Mouse (Mus musculus) bone marrow, adult 2 months (tissue): ENCODE measurements at regions not wholly inside any gene's neighbourhood (a gene's known extent, or its start where the extent isn't known, plus 50 kb on each side); places are given as distances from the start of the nearest gene placed in this dataset.

Experiments
- H3K27ac ChIP-seq: fragments of 200-500 bp; 2 replicates; pipeline ENCODE4 v1.5.1; 2012; ENCODE audit warnings: low read depth, mild to moderate bottlenecking, control low read depth, inconsistent platforms, low read length; ENCODE audit not compliant: control insufficient read depth, poor library complexity, insufficient read depth
- H3K4me1 ChIP-seq: fragments of 200-500 bp; 2 replicates; pipeline ENCODE4 v1.6.1; 2011; ENCODE audit warnings: low read length; ENCODE audit not compliant: control insufficient read depth, insufficient read depth
- H3K4me3 ChIP-seq: fragments of 200-500 bp; replicated peaks from 2 replicates; pipeline ENCODE3; 2011; ENCODE audit warnings: mild to moderate bottlenecking, low read depth, low read length, control low read depth; ENCODE audit not compliant: control insufficient read depth
- CTCF ChIP-seq: fragments of 200-500 bp; IDR thresholded peaks from 2 replicates; pipeline ENCODE4 v1.5.1; 2011; ENCODE audit warnings: low read length, control low read depth; ENCODE audit not compliant: control insufficient read depth, insufficient read depth
- POLR2A ChIP-seq: fragments of 200-500 bp; IDR thresholded peaks from 2 replicates; pipeline ENCODE4 v1.6.1; 2011; ENCODE audit warnings: low read depth, mild to moderate bottlenecking, control low read depth, low read length, borderline replicate concordance; ENCODE audit not compliant: control insufficient read depth
- WGBS: fragments of 180-500 bp; shearing (Covaris S2); methylation state at CpG from one replicate; pipeline ENCODE4 v1.1.7; 2018; 5-methylcytosine and 5-hydroxymethylcytosine counted together

GRCm38 (mm10) chr9:46608695-46609094 lies 288.9 kb upstream of the 4931429L15Rik start:
- no peaks in the 10 kb centered on the region for H3K4me1 ChIP-seq
- no peak overlapping the region for H3K4me3 ChIP-seq
- 81% methylated on average over 8 of the region's 8 CpGs for WGBS
- TF ChIP-seq CTCF (no peak), POLR2A (no peak)
- H3K27ac ChIP-seq: no peak overlapping the region

- Histone ChIP-seq H3K4me1 (no peaks in the 10 kb centered on the region), H3K27ac (no peak overlapping the region), H3K4me3 (no peak overlapping the region)
- WGBS: 74% methylated on average over 9 of the region's 9 CpGs
- no peak for TF ChIP-seq POLR2A
- TF ChIP-seq CTCF: no peak
Measured at GRCm38 (mm10) chr9:46600803-46601202, 281.0 kb upstream of the 4931429L15Rik start.

- WGBS: 52% methylated on average over 8 of the region's 8 CpGs
- Histone ChIP-seq H3K4me1 (no peaks in the 10 kb centered on the region), H3K27ac (no peak overlapping the region), H3K4me3 (no peak overlapping the region)
- no peak for TF ChIP-seq POLR2A
- TF ChIP-seq CTCF: no peak
Measured at GRCm38 (mm10) chr9:46599931-46600708, 280.3 kb upstream of the 4931429L15Rik start.

GRCm38 (mm10) chr9:46598518-46598917 lies 278.7 kb upstream of the 4931429L15Rik start:
- Histone ChIP-seq H3K4me1 (no peaks in the 10 kb centered on the region), H3K4me3 (no peak overlapping the region), H3K27ac (no peak overlapping the region)
- TF ChIP-seq CTCF (no peak), POLR2A (no peak)
- 80% methylated on average over 6 of the region's 6 CpGs for WGBS

GRCm38 (mm10) chr9:46593444-46593843 lies 273.7 kb upstream of the 4931429L15Rik start:
- Histone ChIP-seq H3K4me3 (no peak overlapping the region), H3K4me1 (no peaks in the 10 kb centered on the region), H3K27ac (no peak overlapping the region)
- 72% methylated on average over 6 of the region's 6 CpGs for WGBS
- TF ChIP-seq POLR2A: no peak
- TF ChIP-seq CTCF: no peak

GRCm38 (mm10) chr9:46592908-46593307 lies 273.1 kb upstream of the 4931429L15Rik start:
- Histone ChIP-seq H3K4me1 (no peaks in the 10 kb centered on the region), H3K4me3 (no peak overlapping the region), H3K27ac (no peak overlapping the region)
- TF ChIP-seq CTCF: no peak
- no peak for TF ChIP-seq POLR2A
- WGBS: 79% methylated on average over 7 of the region's 7 CpGs

- Histone ChIP-seq H3K4me1 (no peaks in the 10 kb centered on the region), H3K27ac (no peak overlapping the region), H3K4me3 (no peak overlapping the region)
- no peak for TF ChIP-seq POLR2A
- no peak for TF ChIP-seq CTCF
- 72% methylated on average over 8 of the region's 8 CpGs for WGBS
Measured at GRCm38 (mm10) chr9:46586818-46587217, 267.0 kb upstream of the 4931429L15Rik start.

- Histone ChIP-seq H3K4me1 (no peaks in the 10 kb centered on the region), H3K4me3 (no peak overlapping the region), H3K27ac (no peak overlapping the region)
- WGBS: 40% methylated on average over 4 of the region's 4 CpGs
- TF ChIP-seq CTCF: no peak
- TF ChIP-seq POLR2A: no peak
Measured at GRCm38 (mm10) chr9:46581844-46582243, 262.1 kb upstream of the 4931429L15Rik start.

- H3K4me3 ChIP-seq: no peak overlapping the region
- H3K27ac ChIP-seq: no peak overlapping the region
- no peak for TF ChIP-seq CTCF
- TF ChIP-seq POLR2A: no peak
- H3K4me1 ChIP-seq: no peaks in the 10 kb centered on the region
- 87% methylated on average over 4 of the region's 4 CpGs for WGBS
Measured at GRCm38 (mm10) chr9:46562301-46562700, 242.5 kb upstream of the 4931429L15Rik start.
